In genomic region chr16:29509881-29510280, GRCm38 (mm10) we compare ENCODE assay signal across 36 mouse cellular contexts. TPM values are rescaled to one million over a fixed set of nuclear protein-coding genes. Genes with fewer than 3 reads are reported as not detected.
"Had no signal": no experiment of that assay in that cellular context is flagged by ENCODE, and none has a peak within 500 bp of the region (broad histone marks: within the 10 kb centered on the region; RNA-seq: fewer than 3 reads in every experiment).

No protein-coding gene starts in this region.

- H3K4me3 ChIP-seq: left cerebral cortex, adult 2 months; limb, embryonic 10.5 days; limb, embryonic 12.5 days; limb, embryonic 13.5 days; limb, embryonic 15.5 days; liver, embryonic 12.5 days; liver, embryonic 13.5 days; liver, embryonic 15.5 days; lung, embryonic 15.5 days; midbrain, embryonic 10.5 days; midbrain, embryonic 12.5 days; midbrain, embryonic 13.5 days; midbrain, embryonic 15.5 days; myocyte; neural tube, embryonic 12.5 days had no signal

- H3K9ac ChIP-seq: limb, embryonic 12.5 days; limb, embryonic 13.5 days; limb, embryonic 15.5 days; liver, embryonic 12.5 days; liver, embryonic 13.5 days; liver, embryonic 14.5 days; liver, embryonic 15.5 days; liver, postnatal 0 days; lung, embryonic 14.5 days; lung, embryonic 15.5 days; midbrain, embryonic 12.5 days; midbrain, embryonic 13.5 days; midbrain, embryonic 15.5 days; neural tube, embryonic 12.5 days had no signal

- DNase-seq: liver; liver, embryonic 13.5 days; liver, postnatal 0 days; lung, adult 18-20 months; lung, adult 2 months; lung, embryonic 14.5 days; lung, postnatal 10 days; lung, postnatal 14 days; lung, postnatal 36 days; lung, postnatal 4 days; midbrain, embryonic 14.5 days had no signal

- H3K27ac ChIP-seq: left cerebral cortex, adult 2 months; limb, embryonic 10.5 days; limb, embryonic 12.5 days; limb, embryonic 13.5 days; limb, embryonic 15.5 days; liver, embryonic 12.5 days; liver, embryonic 13.5 days; liver, embryonic 14.5 days; liver, embryonic 15.5 days; lung, embryonic 15.5 days; macrophage; midbrain, embryonic 10.5 days; midbrain, embryonic 12.5 days; midbrain, embryonic 13.5 days; midbrain, embryonic 15.5 days; neural tube, embryonic 12.5 days had no signal

- H3K9me3 ChIP-seq: limb, embryonic 10.5 days; limb, embryonic 12.5 days; limb, embryonic 13.5 days; limb, embryonic 15.5 days; liver, embryonic 12.5 days; liver, embryonic 13.5 days; liver, embryonic 15.5 days; lung, embryonic 15.5 days; midbrain, embryonic 10.5 days; midbrain, embryonic 12.5 days; midbrain, embryonic 13.5 days; midbrain, embryonic 15.5 days; neural tube, embryonic 12.5 days had no signal

- ATAC-seq: liver, embryonic 12.5 days; liver, postnatal 0 days; lung, postnatal 0 days; midbrain, embryonic 13.5 days; midbrain, embryonic 15.5 days; midbrain, embryonic 16.5 days had no signal

- H3K4me2 ChIP-seq: limb, embryonic 12.5 days; limb, embryonic 13.5 days; limb, embryonic 15.5 days; liver, embryonic 11.5 days; liver, embryonic 12.5 days; liver, embryonic 13.5 days; liver, embryonic 15.5 days; lung, embryonic 14.5 days; lung, embryonic 15.5 days; midbrain, embryonic 11.5 days; midbrain, embryonic 12.5 days; midbrain, embryonic 13.5 days; midbrain, embryonic 15.5 days; neural tube, embryonic 12.5 days had no signal

- H3K36me3 ChIP-seq: limb, embryonic 10.5 days; limb, embryonic 12.5 days; limb, embryonic 13.5 days; limb, embryonic 15.5 days; liver, embryonic 12.5 days; liver, embryonic 13.5 days; liver, embryonic 15.5 days; lung, embryonic 15.5 days; midbrain, embryonic 10.5 days; midbrain, embryonic 12.5 days; midbrain, embryonic 13.5 days; midbrain, embryonic 15.5 days; neural tube, embryonic 12.5 days had no signal

- H3K4me1 ChIP-seq: limb, embryonic 10.5 days; limb, embryonic 12.5 days; limb, embryonic 13.5 days; limb, embryonic 15.5 days; liver, embryonic 12.5 days; liver, embryonic 13.5 days; liver, embryonic 15.5 days; lung, embryonic 15.5 days; midbrain, embryonic 10.5 days; midbrain, embryonic 12.5 days; midbrain, embryonic 13.5 days; midbrain, embryonic 15.5 days; neural tube, embryonic 12.5 days had no signal

- H3K27me3 ChIP-seq: limb, embryonic 12.5 days; limb, embryonic 13.5 days; limb, embryonic 15.5 days; liver, embryonic 12.5 days; liver, embryonic 13.5 days; liver, embryonic 15.5 days; lung, embryonic 15.5 days; midbrain, embryonic 12.5 days; midbrain, embryonic 13.5 days; midbrain, embryonic 15.5 days; neural tube, embryonic 12.5 days had no signal

RNA-seq across cellular contexts. Expression of gene Atp13a4, which starts 34.8 kb away (rescaled TPM):
- total RNA-seq: liver, adult 2 months; megakaryocyte progenitor cell, adult 5-6 weeks; megakaryocyte-erythroid progenitor cell, adult 5-6 weeks had no signal
- polyA plus RNA-seq: limb, embryonic 10.5 days; limb, embryonic 11.5 days; limb, embryonic 12.5 days; limb, embryonic 13.5 days; liver, adult 2 months; liver, embryonic 12.5 days; liver, embryonic 13.5 days; liver, embryonic 14.5 days; liver, embryonic 15.5 days; liver, embryonic 16.5 days; liver, postnatal 0 days had no signal
